Mouse (Mus musculus): ENCODE results near the gene Gm973.
A peak's percentile ranks its signal among the peaks of the same experiment; 100 is the strongest.

Gene Gm973

DNA sequence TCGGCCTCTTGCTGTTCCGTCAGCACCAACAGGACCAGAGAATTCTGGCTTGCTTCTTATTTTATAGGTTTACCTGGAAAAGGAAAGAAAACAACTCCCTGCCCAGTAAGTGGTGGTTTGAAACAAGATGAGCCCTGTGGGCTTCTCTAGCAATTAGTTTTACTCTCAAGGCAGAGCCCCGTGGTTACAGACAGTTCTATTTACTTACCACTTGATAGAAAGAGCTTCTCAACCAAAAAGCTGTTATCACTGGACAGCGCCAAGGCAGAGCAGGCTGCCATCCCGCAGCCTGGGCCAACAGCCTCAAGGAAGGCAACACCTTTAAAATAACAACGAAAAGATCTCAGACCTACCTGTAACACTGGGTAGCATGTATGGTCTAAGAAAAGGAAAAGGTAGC lies 26.2 kb downstream of the Gm973 start:
- DNase-seq (ENCODE audit: low spot score in 2 of 2) = no peak

DNA sequence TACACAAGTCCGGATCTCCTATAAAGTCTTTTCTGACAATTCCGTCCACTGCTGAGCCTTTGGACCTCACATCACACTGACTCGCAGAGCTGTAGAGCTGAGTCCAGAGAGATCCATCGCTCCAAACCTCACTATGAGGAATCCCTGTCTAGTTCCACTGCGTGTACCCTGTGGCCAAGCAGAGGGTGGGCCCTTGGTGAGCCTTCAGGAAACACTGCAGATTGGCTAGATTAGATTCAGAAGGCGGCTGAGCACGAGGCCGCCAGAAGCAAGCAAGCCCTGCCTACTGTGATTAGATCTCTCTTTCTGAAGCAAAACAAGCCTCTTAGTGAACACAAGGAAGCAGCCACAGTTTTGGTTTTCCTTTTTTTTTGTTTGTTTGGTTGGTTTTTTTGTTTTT lies 27.8 kb downstream of the Gm973 start:
- no peak for DNase-seq (ENCODE audit: low spot score in 2 of 2)

DNA sequence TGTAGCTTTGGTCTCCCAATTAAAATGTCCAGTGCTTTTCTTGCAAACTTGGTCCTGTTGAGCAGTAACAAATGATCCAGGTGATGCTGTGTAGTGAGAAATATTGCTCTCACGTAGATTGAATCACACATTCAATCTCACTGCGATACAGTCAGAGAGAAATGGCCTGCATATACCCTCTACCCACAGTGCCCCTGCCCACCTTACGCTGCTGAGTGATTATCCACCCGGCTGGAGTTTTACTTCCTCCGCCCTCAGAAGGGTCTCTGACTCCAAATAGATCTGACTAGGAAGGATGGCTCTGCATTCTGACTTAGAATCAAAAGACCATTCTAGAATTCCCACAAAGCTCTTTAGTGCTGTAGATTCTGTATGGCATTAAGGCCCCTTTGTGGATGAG lies 32.4 kb downstream of the Gm973 start:
- DNase-seq (ENCODE audit: low spot score in 2 of 2) = no peak

DNA sequence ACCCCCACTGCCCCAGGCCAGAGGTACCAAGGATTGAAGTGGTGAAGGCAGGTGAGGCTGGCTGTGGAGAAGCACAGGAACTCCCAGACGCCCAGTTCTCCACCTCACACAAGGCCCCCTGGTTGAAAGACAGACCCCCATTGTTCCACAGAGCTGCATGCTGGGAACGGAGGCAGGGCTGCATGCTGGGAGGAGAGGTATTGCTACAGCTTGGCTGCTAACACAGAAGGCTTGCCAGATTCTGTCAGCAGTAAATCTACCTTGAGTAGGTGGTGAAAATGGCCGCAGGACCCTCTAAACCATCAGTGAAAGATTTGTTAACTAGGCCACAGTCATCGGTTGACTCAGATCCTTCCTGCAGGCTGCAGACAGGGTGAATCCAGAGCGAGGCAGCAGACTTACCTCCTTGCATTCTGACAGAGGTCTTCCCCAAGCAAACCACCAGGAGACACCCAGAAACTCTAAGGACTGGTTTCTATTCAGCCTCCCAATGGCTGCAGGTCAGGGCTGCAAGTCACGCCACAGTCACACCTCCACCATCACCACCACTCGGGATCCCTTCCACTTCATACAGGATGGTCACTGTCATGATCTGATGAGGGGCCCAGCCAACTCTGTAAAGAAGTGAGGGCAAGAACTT lies 33.1 kb downstream of the Gm973 start:
- DNase-seq (ENCODE audit: low spot score in 2 of 2) = no peak

DNA sequence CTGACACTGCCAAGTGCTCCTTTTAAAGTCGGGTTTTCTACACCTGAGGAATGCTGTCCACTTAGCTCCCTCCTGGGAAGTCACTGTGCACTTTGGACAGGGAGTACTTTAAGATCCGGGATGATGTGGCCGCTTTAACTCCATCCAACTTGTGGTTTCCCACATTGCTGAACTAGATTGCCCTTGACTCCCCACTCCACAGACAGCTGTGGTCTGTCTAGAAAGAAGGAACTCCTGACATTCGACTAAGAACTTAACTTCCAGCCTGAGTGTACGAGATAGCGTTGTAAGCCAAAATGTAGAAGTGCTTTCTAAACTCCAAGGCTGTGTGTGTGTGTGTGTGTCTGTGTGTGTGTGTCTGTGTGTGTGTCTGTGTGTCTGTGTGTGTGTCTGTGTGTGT lies 34.2 kb downstream of the Gm973 start:
- DNase-seq (ENCODE audit: low spot score in 2 of 2) = no peak

DNA sequence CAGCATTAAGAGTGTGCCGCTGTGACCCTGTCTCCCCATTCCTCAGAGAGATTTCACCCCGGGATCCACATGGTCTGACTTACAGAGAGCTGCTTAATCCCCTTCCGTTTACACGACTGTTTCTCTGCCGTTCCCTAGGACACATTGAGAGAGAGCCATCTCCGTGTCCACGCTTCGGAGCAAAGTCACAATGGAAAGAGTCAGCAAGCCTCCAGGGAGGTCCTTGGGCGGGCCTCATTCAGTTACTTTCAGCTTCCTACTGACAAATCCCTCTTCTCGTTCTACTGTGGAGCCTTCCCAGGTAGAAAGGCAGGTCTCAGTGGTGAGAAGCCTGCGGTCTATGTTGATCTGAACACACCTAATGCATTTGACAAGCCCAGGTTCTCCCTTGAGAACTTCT lies 34.9 kb downstream of the Gm973 start:
- DNase-seq (ENCODE audit: low spot score in 2 of 2) = no peak

DNA sequence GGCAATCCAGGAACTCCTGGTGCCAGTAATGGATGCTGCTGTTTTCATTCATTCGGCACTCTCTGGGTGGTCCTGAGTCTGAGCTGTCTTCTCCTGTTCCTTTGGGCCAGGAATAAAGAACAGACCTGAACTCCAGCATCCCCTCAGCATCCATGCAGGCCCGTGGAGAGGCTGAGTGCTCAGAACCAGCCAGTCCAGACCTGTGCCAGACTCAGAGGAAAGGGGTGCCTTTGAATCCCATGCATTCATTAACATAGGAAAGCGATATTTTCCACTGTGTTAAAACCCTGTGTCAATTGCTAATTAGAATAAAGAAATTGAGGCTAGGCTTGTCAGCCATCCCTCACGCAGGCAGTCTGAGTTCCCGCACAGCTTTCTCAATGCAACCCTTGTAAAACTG lies 37.6 kb downstream of the Gm973 start:
- no peak for DNase-seq (ENCODE audit: low spot score in 2 of 2)

DNA sequence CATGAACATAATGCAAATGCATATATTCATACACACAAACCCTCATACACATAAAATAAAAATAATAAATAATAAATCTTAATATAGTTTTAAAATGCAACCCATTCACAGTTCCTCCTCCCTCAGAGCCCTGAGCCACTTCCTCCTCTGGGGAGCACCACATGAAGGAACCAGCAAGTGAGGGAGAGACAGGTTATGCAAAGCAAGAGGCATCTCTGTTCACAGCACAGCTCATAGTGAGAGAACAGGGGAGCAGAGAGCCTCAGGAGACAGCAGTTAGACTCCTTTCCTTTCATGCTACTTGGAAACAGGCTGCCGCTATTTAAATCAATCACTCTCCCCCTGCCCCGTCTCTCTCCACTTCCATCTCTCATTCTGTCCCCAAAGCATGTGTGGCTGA lies 47.5 kb downstream of the Gm973 start:
- DNase-seq (ENCODE audit: low spot score in 2 of 2) = no peak

DNA sequence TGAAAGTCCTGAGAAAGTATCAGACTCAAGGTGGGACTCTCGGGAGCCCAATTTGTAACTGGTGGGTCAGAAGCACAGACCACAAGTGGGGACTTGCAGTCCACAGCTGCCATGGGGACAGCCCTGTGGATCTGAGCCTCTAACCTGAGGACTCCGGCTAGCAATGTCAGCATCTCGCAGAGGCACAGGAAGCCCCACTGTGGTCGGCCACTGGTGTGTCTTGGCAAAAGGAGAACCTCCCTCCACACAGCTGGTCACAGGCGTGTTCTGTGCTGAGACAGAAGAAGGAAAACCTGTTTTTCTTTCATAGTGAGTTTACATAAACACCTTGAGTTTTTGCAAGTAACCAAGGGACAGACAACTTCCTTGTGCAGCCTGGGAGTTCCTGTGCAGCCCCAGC lies 49.7 kb downstream of the Gm973 start:
- DNase-seq (ENCODE audit: low spot score in 2 of 2) = no peak

DNA sequence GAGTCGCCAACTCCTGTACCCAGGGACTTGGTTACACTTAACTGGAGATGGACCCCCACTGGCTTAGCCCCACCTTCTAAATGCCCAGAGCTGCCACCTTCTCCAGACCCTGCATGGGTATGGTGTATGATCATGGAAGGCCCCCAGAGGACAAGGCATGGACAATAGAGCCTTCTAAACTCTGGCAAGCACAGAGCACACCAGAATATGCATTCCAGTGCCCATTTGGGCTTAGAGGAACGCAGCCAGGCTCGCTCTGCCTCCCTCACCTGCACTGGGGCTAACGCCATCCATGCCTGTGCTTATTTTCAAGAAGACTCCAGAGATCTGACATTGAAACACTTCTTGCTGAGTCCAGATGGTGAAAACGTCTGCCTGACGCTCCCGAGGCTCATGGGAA lies 50.2 kb downstream of the Gm973 start:
- no peak for DNase-seq (ENCODE audit: low spot score in 2 of 2)

DNA sequence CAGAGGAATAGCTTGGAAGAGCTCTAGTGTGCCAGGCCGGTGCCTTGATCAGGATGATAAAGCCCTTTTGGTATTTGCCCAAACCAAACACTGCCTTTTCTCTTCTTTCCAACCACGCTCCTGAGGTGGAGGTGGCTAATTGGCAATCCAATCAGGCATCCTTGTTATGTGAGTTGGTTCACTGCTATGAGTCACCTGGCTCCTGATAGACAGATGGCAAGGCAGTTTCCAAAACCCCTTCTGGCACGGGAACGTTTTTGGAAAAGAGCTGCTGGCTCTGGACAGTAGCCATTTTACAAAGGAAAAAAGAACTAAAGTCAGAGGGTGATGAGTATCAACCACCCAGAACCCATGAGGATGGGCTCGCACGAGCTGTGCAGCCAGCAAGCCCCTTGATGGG lies 50.9 kb downstream of the Gm973 start:
- no peak for DNase-seq (ENCODE audit: low spot score in 2 of 2)

DNA sequence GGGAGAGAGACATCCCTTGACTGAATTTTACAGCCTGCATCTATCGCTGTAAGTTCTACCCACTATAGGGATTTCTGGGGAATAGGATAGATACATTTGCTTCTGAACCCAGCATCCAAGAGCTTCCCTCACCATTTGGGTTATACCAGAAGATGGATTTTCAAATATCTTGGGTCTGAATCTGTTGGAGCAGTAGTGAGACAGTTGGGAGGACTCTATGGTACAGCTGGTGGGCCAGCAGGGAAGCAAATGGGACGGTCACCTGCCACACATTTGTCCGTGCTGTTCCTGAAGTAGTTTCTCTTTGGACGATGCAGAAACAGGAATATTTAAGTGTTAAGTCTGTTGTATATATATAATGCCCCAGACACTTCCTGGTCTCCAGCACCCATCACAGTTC lies 51.5 kb downstream of the Gm973 start:
- DNase-seq (ENCODE audit: low spot score in 2 of 2) = no peak

DNA sequence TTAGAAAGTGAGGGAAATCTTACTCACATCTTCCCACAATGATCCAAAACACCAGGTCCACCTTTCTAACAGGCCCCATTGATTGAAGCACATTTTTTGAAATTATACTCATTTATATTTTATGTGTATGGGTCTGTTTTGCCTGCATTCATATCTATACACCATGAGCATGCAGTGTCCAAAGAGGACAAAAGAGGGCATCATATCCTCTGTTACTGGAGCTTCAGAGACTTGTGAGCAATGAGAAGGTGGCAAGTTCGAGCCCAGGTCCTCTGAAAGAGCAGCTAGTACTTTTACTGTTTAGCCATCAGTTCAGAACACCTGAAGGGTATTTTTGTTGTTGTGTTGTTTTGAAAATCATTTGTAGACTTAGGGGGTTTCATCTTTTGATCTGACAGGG lies 52.2 kb downstream of the Gm973 start:
- DNase-seq (ENCODE audit: low spot score in 2 of 2) = no peak

DNA sequence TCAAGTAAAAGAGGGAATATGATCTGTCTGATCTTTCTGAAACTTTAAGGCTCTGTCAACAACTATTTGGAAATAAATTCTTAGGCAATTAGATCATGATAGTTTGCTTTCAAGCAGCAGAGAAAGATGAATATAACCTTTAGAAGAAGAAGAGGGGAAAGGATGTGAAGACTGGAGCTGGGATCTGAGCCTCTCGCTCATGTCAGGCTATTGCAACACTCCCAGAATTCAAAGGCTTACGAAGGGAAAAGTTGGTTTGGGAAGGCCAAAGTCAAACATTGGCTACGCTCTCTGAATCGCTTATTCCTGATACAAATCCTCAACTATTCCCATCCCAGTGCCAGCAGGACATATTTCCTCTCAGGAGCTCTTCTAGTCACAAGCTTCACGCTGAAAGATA lies 53.2 kb downstream of the Gm973 start:
- DNase-seq (ENCODE audit: low spot score in 2 of 2) = no peak

DNA sequence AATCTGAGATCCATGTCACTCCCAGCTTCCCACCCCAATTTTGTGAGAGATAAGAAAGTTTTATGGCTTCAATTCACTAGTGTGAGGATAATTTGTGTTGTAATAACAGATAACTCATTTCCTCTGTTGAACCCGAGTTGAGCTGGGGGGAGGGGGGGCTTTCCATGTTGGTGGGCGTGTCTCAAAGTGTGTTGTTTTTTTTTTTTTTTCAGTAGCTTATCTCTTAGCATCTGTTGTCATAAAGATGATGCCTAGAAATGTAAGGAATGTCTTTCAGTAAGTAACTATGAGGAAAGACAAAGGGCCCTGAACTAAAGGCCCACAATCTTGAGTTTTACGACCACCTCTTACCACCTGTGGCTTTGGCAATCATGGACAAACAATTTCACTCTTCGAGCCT lies 54.7 kb downstream of the Gm973 start:
- DNase-seq (ENCODE audit: low spot score in 2 of 2) = no peak

DNA sequence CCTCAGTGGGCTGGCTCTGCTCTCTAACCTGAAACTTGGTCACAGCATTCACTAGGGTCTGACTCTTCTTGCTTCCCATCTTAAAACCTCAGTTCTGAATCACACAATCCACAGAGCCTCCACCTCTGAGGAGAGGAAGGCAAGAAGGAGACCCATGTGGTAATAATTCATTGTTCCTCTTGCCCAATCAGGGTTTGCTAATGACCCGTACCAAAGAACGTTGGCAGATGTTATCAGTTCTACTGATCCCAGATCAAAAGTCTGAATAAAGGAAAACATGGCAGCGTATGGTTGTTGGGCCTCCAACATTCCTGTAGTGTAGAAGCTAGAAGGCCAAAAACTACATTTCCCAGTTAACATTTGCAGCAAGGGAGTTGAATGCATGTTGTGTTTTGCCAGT lies 55.4 kb downstream of the Gm973 start:
- DNase-seq (ENCODE audit: low spot score in 2 of 2) = no peak

DNA sequence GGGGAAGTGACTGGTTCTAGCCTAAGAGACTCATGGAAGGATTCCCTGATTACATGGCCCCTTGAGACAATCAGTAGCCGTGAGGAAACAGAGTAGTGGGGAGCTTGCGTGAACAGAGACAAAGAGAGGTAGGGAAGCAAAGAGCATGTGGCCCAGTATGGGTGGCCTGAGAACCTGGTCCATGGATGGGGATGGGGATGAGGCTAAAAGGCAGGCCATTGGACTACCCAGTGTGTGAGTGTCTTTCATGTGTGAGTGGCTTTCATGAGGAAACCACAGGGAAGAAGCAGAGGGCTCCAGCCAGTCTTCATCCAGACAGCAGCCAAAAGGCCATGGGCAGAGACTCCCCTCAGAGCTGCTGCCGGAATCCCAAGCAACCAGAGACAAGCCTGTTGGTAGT lies 57.8 kb downstream of the Gm973 start:
- DNase-seq (ENCODE audit: low spot score in 2 of 2) = no peak

DNA sequence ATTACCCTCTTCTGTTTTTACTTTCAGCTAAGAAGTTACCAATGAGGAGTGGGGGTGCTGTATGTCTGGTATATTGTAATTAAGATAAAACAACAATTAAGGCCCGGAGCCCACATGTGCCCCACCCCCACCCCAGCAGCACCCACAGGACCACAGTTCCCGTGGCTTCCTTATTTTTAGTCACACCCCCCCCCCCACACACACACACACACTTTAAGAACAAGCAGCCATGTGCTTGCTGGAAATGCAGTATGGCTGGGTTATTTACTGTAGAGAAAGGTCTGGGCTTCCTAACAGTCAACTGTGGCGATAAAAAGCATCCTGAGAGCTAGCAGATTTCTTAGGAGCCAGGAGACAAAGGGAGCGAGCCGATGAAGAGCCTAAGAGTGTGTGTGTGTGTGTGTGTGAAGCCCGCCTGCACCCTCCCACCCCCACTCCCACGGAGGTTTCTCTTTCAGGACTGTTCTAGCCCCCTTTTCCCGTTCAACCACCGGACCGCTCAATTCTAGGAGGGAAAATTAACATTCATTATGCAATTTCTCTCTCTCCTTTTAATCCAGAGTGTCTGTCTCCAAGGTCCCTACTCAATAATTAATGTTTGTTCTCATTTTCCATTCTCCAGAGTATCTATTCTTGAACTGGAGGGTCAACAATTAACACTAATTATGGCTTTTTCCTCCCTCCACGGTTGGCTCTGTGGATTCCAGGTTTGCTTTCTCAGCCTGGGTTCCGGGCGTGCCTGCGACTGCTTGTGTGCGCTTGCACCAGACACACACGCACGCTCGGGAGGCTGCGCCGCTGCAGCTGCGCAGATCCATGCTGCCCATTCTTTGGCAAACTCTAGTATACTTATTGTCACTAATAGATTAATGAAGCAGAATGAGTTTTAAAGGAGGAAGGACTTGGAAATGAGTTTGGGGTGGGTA lies 58.5 kb downstream of the Gm973 start:
- no peak for DNase-seq (ENCODE audit: low spot score in 2 of 2)

DNA sequence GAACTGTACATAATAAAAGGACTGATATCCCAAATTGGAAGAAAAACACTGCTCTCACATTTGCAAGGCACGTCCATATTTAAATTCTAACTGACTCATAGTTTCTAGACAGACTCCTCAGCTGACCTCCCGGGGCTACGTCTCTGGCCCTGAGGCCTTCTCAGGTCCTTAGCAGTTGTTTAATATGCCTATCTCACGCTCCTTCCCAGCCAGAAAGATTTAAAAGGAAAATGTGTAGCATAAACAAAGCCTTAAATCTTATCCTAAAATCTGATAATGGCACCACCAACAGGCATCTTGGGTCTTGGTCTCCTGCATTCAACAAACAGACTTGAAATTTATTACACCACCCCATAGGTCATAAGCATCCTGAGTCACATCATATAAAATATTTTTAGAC lies 62.7 kb downstream of the Gm973 start:
- DNase-seq (ENCODE audit: low spot score in 2 of 2) = no peak

DNA sequence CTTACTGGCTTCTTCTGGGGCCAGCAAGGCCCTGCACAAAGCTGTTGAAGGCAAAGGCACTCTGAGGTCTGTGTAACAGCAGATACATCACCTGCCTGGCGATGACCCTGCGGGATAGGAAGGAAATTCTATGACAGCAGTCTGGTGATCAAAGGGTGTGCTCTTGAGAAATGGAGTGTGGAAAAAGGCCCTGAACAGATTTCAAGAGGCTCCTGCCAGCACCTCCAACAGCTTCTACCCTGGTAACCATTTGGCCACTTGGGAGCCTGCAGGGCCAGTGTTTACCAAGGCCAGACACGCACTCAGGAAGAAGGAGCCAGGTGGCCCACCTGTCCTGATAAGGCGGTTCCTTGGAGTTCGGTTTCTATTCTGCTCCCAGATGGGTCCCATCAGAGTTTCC lies 63.3 kb downstream of the Gm973 start:
- DNase-seq (ENCODE audit: low spot score in 2 of 2) = no peak

DNA sequence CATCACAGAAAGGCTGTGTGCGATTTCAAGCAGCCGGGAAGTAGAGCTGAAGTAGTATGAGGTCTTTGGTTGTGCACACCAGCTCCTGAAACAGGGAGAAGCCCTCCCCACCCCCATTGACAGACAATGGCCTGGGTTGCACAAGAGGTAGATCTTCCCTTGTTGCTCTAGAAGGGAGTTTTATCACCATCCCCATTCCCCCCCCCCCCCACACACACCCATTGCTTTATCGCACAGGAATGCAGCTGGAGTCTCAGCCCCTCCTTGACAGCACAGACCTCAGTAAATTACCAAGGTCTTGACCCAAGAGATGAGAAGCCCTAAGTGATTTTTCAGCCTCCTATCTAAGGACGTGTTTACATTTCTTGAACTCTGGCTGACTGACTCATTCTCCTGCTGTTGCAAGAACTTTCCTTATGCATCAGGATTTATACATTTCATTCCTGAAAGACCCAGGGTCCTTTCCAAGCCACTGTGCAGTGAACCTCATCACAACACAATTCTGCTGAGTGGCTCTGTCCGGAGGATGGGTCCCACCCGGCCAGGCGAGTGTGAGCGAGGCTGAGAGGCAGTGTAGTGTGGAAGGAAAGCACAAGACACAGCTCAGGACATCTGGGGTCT lies 64.2 kb downstream of the Gm973 start:
- peak in 1 of 2 experiments; percentile 33 for DNase-seq (ENCODE audit: low spot score in 2 of 2)

DNA sequence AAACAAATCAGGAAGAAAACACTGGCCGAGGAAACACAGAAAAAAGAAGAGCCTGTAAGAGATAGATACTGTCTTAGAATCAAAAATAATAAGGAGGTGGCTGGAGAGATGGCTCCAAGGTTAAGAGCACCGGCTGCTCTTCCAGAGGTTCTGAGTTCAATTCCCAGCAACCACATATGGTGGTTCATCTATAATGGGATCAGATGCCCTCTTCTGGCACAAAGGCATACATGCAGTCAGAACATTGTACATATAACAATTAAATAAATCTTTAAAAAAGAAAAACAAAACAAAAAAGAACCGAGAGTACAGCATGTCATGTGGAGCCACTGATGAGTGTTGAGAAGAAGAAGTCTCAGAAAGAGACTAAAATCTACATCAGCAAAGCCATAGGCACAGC lies 64.8 kb downstream of the Gm973 start:
- DNase-seq (ENCODE audit: low spot score in 2 of 2) = no peak
